Comparison of ENCODE assay signal across 8 mouse cellular contexts in the genomic region with DNA sequence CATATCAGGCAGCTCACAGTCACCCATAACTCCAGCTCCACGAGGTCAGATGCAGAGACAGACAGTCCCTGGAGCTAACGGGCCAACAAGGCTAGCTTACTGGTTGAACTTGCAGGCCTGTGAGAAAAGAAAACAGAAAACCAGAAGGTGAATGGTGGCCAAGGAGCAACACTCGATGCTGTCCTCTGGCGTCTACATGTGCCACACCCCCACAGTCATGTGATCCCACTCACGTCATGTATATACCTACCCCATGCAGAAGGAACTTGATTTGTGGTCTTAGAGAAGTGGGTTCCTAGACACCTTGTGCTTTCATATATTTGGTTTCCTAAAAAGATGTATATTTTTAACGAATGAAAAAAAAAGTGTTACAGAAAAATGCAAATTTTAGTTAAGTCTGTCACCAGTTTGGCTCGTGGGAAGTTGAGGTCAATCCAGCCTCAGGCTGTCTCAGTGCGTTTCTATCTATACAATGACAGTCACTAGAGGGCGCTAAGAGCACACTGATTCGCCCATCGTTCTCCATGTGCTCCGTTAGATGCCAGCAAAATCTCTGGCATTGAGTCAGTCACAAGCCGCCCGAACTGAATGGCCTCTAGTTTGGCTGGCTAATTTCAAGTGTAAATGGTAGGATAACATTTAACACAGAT. TPM values are rescaled to one million over a fixed set of nuclear protein-coding genes. Genes with fewer than 3 reads are reported as not detected.
A peak's percentile ranks its signal among the peaks of the same experiment; 100 is the strongest.
DNase-seq lines count a peak whose midpoint lies in the region; ATAC-seq and TF ChIP-seq lines count a peak whose summit lies in the region.

No protein-coding gene starts in this region.

- no peak overlapping the region for H3K4me3 ChIP-seq in cerebellum, adult 2 months (replicated peaks; ENCODE audit: insufficient read depth, low read depth, low read length)
- H3K4me3 ChIP-seq in hindbrain, embryonic 10.5 days: no peak overlapping the region
- no peak overlapping the region for H3K4me3 ChIP-seq in lung, embryonic 16.5 days (ENCODE audit: low read length)

- no peak overlapping the region for H3K9ac ChIP-seq in lung, embryonic 16.5 days (ENCODE audit: low read length)

- H3K4me1 ChIP-seq in cerebellum, adult 2 months (ENCODE audit: control insufficient read depth, insufficient read depth, low read length): no peaks in the 10 kb centered on the region
- peaks cover 15% of the 10 kb centered on the region for H3K4me1 ChIP-seq in hindbrain, embryonic 10.5 days (replicated peaks)
- H3K4me1 ChIP-seq in lung, embryonic 16.5 days (replicated peaks; ENCODE audit: control insufficient read depth, insufficient read depth, low read length): no peaks in the 10 kb centered on the region

- CTCF ChIA-PET in Patski (lab: Charles Lee): interaction anchor here (1.1 to 4.6 kb wide), 4 partner anchors 11 to 458 kb away, joined by 3 to 32 read pairs (median 5); no protein-coding TSS in a partner anchor

- POLR2A ChIA-PET in Patski (lab: Charles Lee): interaction anchor here (0.7 kb wide), 1 partner anchor 181 kb away, joined by 5 read pairs; no protein-coding TSS in a partner anchor

- H3K9me3 ChIP-seq in hindbrain, embryonic 10.5 days: no peaks in the 10 kb centered on the region
- no peaks in the 10 kb centered on the region for H3K9me3 ChIP-seq in lung, embryonic 16.5 days (ENCODE audit: control insufficient read depth, low read length)

- peak; percentile 96 for TF ChIP-seq CTCF in Patski (IDR thresholded peaks at IDR 0.05)
- peak; percentile 96 for TF ChIP-seq CTCF in cerebellum, adult 2 months (IDR thresholded peaks at IDR 0.05; ENCODE audit: borderline replicate concordance, insufficient read depth, low read depth, low read length)

- peak; percentile 62 for DNase-seq in Patski (ENCODE audit: low read depth, low spot score)
- peak; percentile 74 to 81 for DNase-seq in cerebellum, adult 2 months
- DNase-seq in hindbrain, embryonic 10.5 days (ENCODE audit: low spot score): peak; percentile 64
- peak; percentile 87 for DNase-seq in layer of hippocampus, adult 9-10 months (ENCODE audit: low spot score)
- DNase-seq in ovary, postnatal 14 days (ENCODE audit: low spot score): peak; percentile 76

- peak; percentile 87 for ATAC-seq in Patski
- peak; percentile 91 for ATAC-seq in frontal cortex, adult (ENCODE audit: low TSS enrichment)
- peak; percentile 80 for ATAC-seq in lung, embryonic 16.5 days (ENCODE audit: low read depth)
- no peak for ATAC-seq in erythroblast, adult 5-6 weeks (replicated peaks; ENCODE audit: low FRiP score, poor library complexity, severe bottlenecking)

- no peaks in the 10 kb centered on the region for H3K36me3 ChIP-seq in hindbrain, embryonic 10.5 days
- H3K36me3 ChIP-seq in lung, embryonic 16.5 days (ENCODE audit: control insufficient read depth, insufficient read depth, low read length): no peaks in the 10 kb centered on the region

- H3K4me2 ChIP-seq in lung, embryonic 16.5 days (ENCODE audit: low read depth, low read length): 0 out of 2 replicates have a peak overlapping the region, but pooled peaks have one; percentile 15

- in situ Hi-C loops in Patski (cut with MboI; ENCODE audit: low pct_unique_long_range_greater_than_20kb): loop anchor here (5.0 to 25.0 kb wide), 5 partner anchors 92 to 1042 kb away; no protein-coding TSS in a partner anchor

- no peaks in the 10 kb centered on the region for H3K27me3 ChIP-seq in Patski
- peaks cover 1% of the 10 kb centered on the region; the same call in 1 of the 2 replicates for H3K27me3 ChIP-seq in cerebellum, adult 2 months (ENCODE audit: control insufficient read depth, insufficient read depth, low read length)
- H3K27me3 ChIP-seq in hindbrain, embryonic 10.5 days (ENCODE audit: insufficient read depth, poor library complexity, severe bottlenecking): peaks cover 40% of the 10 kb centered on the region
- peaks cover 8% of the 10 kb centered on the region; the same call in 1 of the 2 replicates for H3K27me3 ChIP-seq in lung, embryonic 16.5 days (ENCODE audit: control insufficient read depth, insufficient read depth, low read depth, low read length)

- H3K27ac ChIP-seq in cerebellum, adult 2 months (ENCODE audit: insufficient read depth, low read length): no peak overlapping the region
- H3K27ac ChIP-seq in hindbrain, embryonic 10.5 days: no peak overlapping the region
- H3K27ac ChIP-seq in lung, embryonic 16.5 days (ENCODE audit: low read length): no peak overlapping the region

- 12% methylated on average over 14 of the region's 14 CpGs for WGBS in cerebellum, adult 2 months
- WGBS in hindbrain, embryonic 10.5 days: 16% methylated on average over 14 of the region's 14 CpGs
- WGBS in lung, embryonic 16.5 days: 13% methylated on average over 14 of the region's 14 CpGs

- no peak for TF ChIP-seq POLR2A in cerebellum, adult 2 months (IDR thresholded peaks at IDR 0.05; ENCODE audit: borderline replicate concordance, insufficient read depth, low read length)

RNA-seq across cellular contexts. Expression of a gene that starts 4.0 kb away (rescaled TPM):
- not detected for polyA plus RNA-seq in Patski (2021)
- 312 and 337 TPM in 2 replicates for polyA plus RNA-seq in cerebellum, adult 2 months (2012; rRNA removed)
- 8.2 and 9.6 TPM in 2 replicates for polyA plus RNA-seq in hindbrain, embryonic 10.5 days (2016; fragmentation: Nextera tagmentation; extraction: Ambion mirVana)
- 5.0 and 5.8 TPM in 2 replicates for polyA plus RNA-seq in lung, embryonic 16.5 days (2015; fragmentation: Nextera tagmentation; extraction: Ambion mirVana)
- not detected in 2 replicates for total RNA-seq in erythroblast, adult 5-6 weeks (2015; ENCODE audit: low replicate concordance)
- not detected in 2 replicates for total RNA-seq in erythroblast, adult 5-6 weeks (2017; ENCODE audit: low replicate concordance)

RNA-seq across cellular contexts. Expression of a gene that starts 50.9 kb away (rescaled TPM):
- 30.0 TPM for polyA plus RNA-seq in Patski (2021)
- polyA plus RNA-seq in cerebellum, adult 2 months (2012; rRNA removed): 14.0 and 14.5 TPM in 2 replicates
- 34.4 and 37.3 TPM in 2 replicates for polyA plus RNA-seq in hindbrain, embryonic 10.5 days (2016; fragmentation: Nextera tagmentation; extraction: Ambion mirVana)
- 20.6 and 22.2 TPM in 2 replicates for polyA plus RNA-seq in lung, embryonic 16.5 days (2015; fragmentation: Nextera tagmentation; extraction: Ambion mirVana)
- total RNA-seq in erythroblast, adult 5-6 weeks (2015; ENCODE audit: low replicate concordance): 2.3 and 3.5 TPM in 2 replicates
- total RNA-seq in erythroblast, adult 5-6 weeks (2017; ENCODE audit: low replicate concordance): 5.3 and 6.8 TPM in 2 replicates

Comparison
In these comparisons a context has a peak if more than half of its experiments do, and no peak if none do; other contexts are left out.
1. RNA of a gene that starts 4.0 kb away (polyA plus RNA-seq): 312 to 337 TPM in cerebellum, adult 2 months; 8.2 to 9.6 TPM in hindbrain, embryonic 10.5 days, 5.0 to 5.8 TPM in lung, embryonic 16.5 days and not detected in Patski (single experiment); every median in the first group is over 10 times any median in the second.
2. Peak in every context shown above with its lines, with median percentiles within 50 percentile points of each other: DNase-seq.